Mouse (Mus musculus) midbrain, postnatal 0 days (tissue): ENCODE measurements around the gene Tmem44. TPM values are rescaled to one million over a fixed set of nuclear protein-coding genes. Genes with fewer than 3 reads are reported as not detected.
A peak's percentile ranks its signal among the peaks of the same experiment; 100 is the strongest.

Experiments used
- ATAC-seq: fragments of 200-750 bp; cut with Nextera tagmentation; 2 replicates; pipeline ENCODE4 v1.8.0; 2017; ENCODE audit warnings: moderate number of reproducible peaks, mild to moderate bottlenecking, moderate TSS enrichment, moderate library complexity; ENCODE audit not compliant: low FRiP score
- DNase-seq: peaks from one replicate; pipeline ENCODE4 v3.0.0-alpha.2; 2015; ENCODE audit warnings: low spot score
- H3K27ac ChIP-seq: fragments of 300-500 bp; sonication (generic); 2 replicates; pipeline ENCODE4 v1.5.1; 2014; ENCODE audit warnings: low read depth, mild to moderate bottlenecking, low read length, mixed read lengths
- H3K27me3 ChIP-seq: fragments of 300-500 bp; sonication (generic); 2 replicates; pipeline ENCODE4 v1.6.1; 2014; ENCODE audit warnings: low read length, control low read depth, mixed read lengths; ENCODE audit not compliant: insufficient read depth
- H3K36me3 ChIP-seq: fragments of 300-500 bp; sonication (generic); 2 replicates; pipeline ENCODE4 v1.6.1; 2014; ENCODE audit warnings: low read length, control low read depth, mixed read lengths; ENCODE audit not compliant: insufficient read depth
- H3K4me1 ChIP-seq: fragments of 300-500 bp; sonication (generic); 2 replicates; pipeline ENCODE4 v1.6.1; 2014; ENCODE audit warnings: mild to moderate bottlenecking, control low read depth, antibody characterized with exemption, low read length, mixed read lengths; ENCODE audit not compliant: insufficient read depth
- H3K4me2 ChIP-seq: fragments of 300-500 bp; sonication (generic); 2 replicates; pipeline ENCODE4 v1.6.1; 2014; ENCODE audit warnings: low read depth, mild to moderate bottlenecking, low read length, mixed read lengths; ENCODE audit not compliant: poor library complexity, severe bottlenecking
- H3K4me3 ChIP-seq: fragments of 300-500 bp; sonication (generic); 2 replicates; pipeline ENCODE4 v1.5.1; 2014; ENCODE audit warnings: low read depth, mild to moderate bottlenecking, low read length, moderate library complexity
- H3K9ac ChIP-seq: fragments of 300-500 bp; sonication (generic); replicated peaks from 2 replicates; pipeline ENCODE4 v1.6.1; 2014; ENCODE audit warnings: mild to moderate bottlenecking, low read length, moderate library complexity, mixed read lengths; ENCODE audit not compliant: poor library complexity, severe bottlenecking
- H3K9me3 ChIP-seq: fragments of 300-500 bp; sonication (generic); 2 replicates; pipeline ENCODE4 v1.6.1; 2016; ENCODE audit warnings: low read length, control low read depth
- CTCF ChIP-seq: IDR thresholded peaks from 2 replicates; pipeline ENCODE4 v1.5.1; 2016; ENCODE audit warnings: antibody characterized with exemption, mild to moderate bottlenecking
- WGBS: fragments of 180-500 bp; shearing (Covaris S2); extraction: QIAGEN DNeasy Blood & Tissue Kit; methylation state at CpG from one replicate; pipeline ENCODE4 v1.1.7; 2014; 5-methylcytosine and 5-hydroxymethylcytosine counted together
- polyA plus RNA-seq: library from polyadenylated mRNA; unstranded; fragments of >200 nt; fragmentation: Nextera tagmentation; extraction: Ambion mirVana; gene quantifications from 2 replicates; pipeline ENCODE4 v1.2.1, GENCODE M21; 2015
- total RNA-seq: library from RNA; depleted of rRNA; stranded (reverse); fragments of >200 nt; gene quantifications from 2 replicates; pipeline ENCODE4 v1.2.3, GENCODE M21; 2014

The Tmem44 gene
- total and polyA plus RNA-seq, 2 experiments from 2014 or later = 64.3 to 114 TPM

DNA sequence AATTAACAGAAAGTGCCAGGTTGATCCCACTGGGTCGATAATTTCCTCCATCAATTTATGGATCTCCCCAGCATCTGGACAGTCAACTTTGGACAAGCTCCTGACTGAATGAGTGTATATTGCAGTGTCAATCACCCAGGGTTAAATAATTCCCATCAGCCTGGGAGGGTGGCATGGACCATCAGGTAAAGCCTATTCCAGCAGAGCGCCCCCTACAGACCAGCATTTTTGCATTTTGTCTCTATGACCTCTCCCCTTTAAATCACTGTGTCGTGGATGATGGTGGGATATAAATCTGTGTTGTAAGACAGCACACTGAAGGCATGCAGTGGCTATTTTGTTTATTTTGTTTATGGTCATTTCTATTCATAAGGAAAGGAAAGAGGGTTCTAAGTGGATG is 41.3 kb upstream of the Tmem44 start:
- Histone ChIP-seq H3K36me3 (no peaks in the 10 kb centered on the region), H3K9me3 (no peaks in the 10 kb centered on the region), H3K9ac (no peak overlapping the region), H3K4me3 (no peak overlapping the region), H3K27ac (no peak overlapping the region), H3K4me2 (no peak overlapping the region), H3K27me3 (no peaks in the 10 kb centered on the region), H3K4me1 (no peaks in the 10 kb centered on the region; the same call in 1 of the 2 replicates)
- 39% methylated on average over 3 of the region's 3 CpGs for WGBS
- DNase-seq = no peak
- TF ChIP-seq CTCF = no peak
- no peak for ATAC-seq

DNA sequence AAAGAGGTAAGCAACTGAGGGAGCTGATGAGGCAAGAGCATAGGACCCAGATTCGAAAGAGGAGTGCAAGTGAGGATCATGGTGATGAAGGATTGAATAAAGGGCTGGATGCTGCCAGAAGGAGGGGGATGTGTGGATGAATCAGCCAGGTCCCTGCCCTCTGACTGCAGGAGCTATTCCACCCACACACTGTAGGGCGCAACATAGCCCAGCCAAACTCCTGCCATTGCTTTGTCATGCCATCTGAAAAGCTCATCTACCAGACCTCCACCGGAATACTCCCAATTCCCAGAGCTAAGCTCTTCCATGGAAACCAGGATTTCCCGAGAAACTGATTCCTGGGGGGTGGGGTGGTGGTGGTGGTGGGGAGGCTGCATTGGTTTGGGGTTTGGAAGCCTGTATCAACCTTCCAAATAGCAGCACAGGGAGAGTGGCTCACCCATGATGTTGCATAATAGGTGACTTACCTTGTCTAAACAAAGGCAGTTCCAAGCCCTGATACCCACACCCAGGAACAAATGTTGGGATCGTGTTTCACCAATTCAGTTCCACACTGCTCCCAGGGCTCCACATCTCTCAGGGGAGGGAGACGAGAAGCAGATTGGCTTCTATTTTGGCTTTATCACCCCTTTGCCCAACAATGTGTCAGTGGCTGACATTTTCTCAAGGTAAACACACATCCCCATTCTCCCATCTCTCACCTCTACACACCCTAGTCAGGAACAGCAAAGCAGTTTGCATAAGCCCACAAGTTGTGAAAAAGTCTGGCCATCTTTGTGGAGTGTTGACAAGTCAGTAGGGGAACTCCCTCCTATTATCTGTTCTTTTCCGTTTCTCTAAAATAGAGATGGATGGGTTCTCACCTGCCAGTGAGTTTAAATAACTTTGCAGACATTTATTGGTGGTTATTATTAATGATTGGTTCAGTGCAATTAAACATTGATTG is 39.9 kb upstream of the Tmem44 start:
- Histone ChIP-seq H3K27ac (no peak overlapping the region), H3K4me3 (no peak overlapping the region), H3K36me3 (no peaks in the 10 kb centered on the region), H3K9ac (no peak overlapping the region), H3K4me2 (no peak overlapping the region), H3K27me3 (no peaks in the 10 kb centered on the region), H3K9me3 (no peaks in the 10 kb centered on the region), H3K4me1 (peaks cover 5% of the 10 kb centered on the region; the same call in 1 of the 2 replicates)
- TF ChIP-seq CTCF = 0 out of 2 replicates have a peak, but pooled peaks have one; percentile 9
- WGBS = 50% methylated on average over 7 of the region's 7 CpGs
- ATAC-seq (no peak), DNase-seq (no peak)

DNA sequence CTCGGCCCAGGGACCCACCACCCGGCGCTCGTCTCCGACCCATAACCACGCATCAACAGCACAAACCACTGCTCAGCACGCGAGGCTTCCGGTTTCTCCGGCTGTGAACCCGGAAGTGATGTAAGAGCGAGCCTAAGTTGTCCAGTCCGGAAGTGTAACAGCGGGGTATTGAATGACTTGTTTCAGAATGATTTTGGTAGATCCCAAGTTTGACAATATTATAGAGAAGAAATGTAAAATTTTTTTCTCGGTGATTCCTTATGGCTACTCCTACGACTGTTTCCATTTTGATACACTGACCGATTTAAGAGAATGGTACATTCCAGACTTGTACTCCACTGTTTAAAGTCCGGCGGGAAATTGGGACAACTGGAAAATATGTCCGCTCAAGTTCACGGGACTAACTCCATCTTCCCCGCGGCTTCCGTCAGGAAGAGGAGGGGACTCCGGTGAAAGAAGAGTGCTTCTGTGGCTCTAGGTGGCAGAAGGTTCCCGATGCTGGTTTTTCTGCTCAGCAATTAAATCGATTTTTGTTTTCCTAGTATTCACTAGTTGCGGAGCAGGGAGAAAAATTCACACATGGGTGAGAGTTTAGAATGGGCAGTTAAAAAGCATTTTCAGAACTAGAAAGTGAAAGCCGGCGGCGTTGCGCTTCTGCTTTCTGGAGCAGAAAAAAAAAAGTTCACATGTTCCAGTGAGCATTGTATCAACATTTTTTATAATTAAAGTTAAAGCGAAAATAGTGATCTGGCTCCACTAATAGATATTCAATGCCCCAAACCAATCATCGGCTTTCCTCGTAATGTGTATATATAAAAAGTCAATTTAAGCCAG is 37.1 kb upstream of the Tmem44 start, which contains the start of gene Lsg1:
Gene Lsg1, minus strand, starts transcription at position 99 of the 834 bp plus-strand sequence.
- Histone ChIP-seq H3K27me3 (no peaks in the 10 kb centered on the region), H3K4me3 (peak within 1 kb of the TSS; percentile 78), H3K9me3 (no peaks in the 10 kb centered on the region), H3K4me1 (peaks cover 5% of the 10 kb centered on the region; the same call in 1 of the 2 replicates), H3K27ac (peak within 1 kb of the TSS; percentile 72), H3K4me2 (peak within 1 kb of the TSS; percentile 94), H3K9ac (peak within 1 kb of the TSS; percentile 64), H3K36me3 (peaks cover 19% of the 10 kb centered on the region)
- 4% methylated on average over 35 of the region's 35 CpGs for WGBS
- peak; percentile 73 for TF ChIP-seq CTCF
- ATAC-seq = peak; percentile 94
- DNase-seq = peak; percentile 97

DNA sequence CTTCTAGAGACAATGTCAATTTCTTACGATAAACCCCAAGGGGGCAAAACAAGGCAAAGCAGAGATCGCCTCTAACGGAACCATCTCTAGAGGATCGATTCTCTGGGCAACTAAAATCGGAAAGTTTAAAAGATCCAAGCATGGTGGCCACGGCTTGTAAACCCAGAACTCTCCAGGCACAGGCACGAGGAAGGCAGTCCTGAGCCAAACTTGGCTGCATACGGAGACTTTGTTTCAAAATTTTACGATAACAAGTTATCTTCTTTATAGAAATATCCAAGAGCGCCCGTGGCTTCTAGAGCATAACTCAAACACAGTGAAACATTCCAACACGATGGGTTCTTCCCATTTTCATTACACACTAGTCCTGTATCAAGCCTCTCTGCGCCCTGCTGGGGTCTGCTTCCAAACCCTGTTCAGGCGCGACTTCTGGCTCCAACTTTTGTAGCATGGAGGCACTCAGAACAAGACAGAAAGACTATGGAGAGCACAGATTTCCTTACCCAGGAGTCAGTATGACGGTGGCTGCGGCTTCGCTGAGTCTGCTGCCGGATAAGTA is 36.4 kb upstream of the Tmem44 start:
- Histone ChIP-seq H3K4me3 (peak overlapping the region; percentile 78), H3K4me2 (peak overlapping the region; percentile 94), H3K36me3 (peaks cover 26% of the 10 kb centered on the region), H3K4me1 (peaks cover 5% of the 10 kb centered on the region; the same call in 1 of the 2 replicates), H3K27me3 (no peaks in the 10 kb centered on the region), H3K27ac (peak overlapping the region; percentile 72; the same call in 1 of the 2 replicates), H3K9ac (peak overlapping the region; percentile 64), H3K9me3 (no peaks in the 10 kb centered on the region)
- no peak for TF ChIP-seq CTCF
- no peak for DNase-seq
- ATAC-seq = peak; percentile 42; the same call in 1 of the 2 replicates
- WGBS = 2% methylated on average over 19 of the region's 19 CpGs

GRCm38 (mm10) chr16:30580765-30581164 is 30.1 kb upstream of the Tmem44 start:
- Histone ChIP-seq H3K27me3 (no peaks in the 10 kb centered on the region), H3K9ac (no peak overlapping the region), H3K4me1 (no peaks in the 10 kb centered on the region), H3K4me2 (no peak overlapping the region), H3K9me3 (no peaks in the 10 kb centered on the region), H3K36me3 (peaks cover 81% of the 10 kb centered on the region), H3K27ac (no peak overlapping the region), H3K4me3 (no peak overlapping the region)
- ATAC-seq (no peak), DNase-seq (no peak)
- WGBS = 96% methylated on average over 5 of the region's 5 CpGs
- no peak for TF ChIP-seq CTCF
